Mouse (Mus musculus) G1E (cell line): ENCODE measurements around the gene Olfr628. TPM values are rescaled to one million over a fixed set of nuclear protein-coding genes. Genes with fewer than 3 reads are reported as not detected.
"Not testable (repeated sequence)": the region's sequence is repeated elsewhere in the genome, so short reads cannot be mapped to it uniquely, and the experiment has no call there.

ENCODE experiments used
- ATAC-seq: 2 replicates; pipeline ENCODE4 v1.8.0; 2016; ENCODE audit warnings: mild to moderate bottlenecking; ENCODE audit not compliant: insufficient number of reproducible peaks, poor library complexity, low FRiP score, severe bottlenecking; ENCODE audit errors: extremely low read depth
- DNase-seq: peaks from one replicate; pipeline ENCODE4 v3.0.0; 2012; ENCODE audit warnings: low spot score
- H3K27me3 ChIP-seq: 2 replicates; pipeline ENCODE4 v1.6.1; 2012; ENCODE audit warnings: mild to moderate bottlenecking, low read length, inconsistent platforms; ENCODE audit not compliant: insufficient read depth
- H3K36me3 ChIP-seq: replicated peaks from 2 replicates; pipeline ENCODE3; 2012; ENCODE audit warnings: mild to moderate bottlenecking, inconsistent platforms
- H3K4me1 ChIP-seq: 2 replicates; pipeline ENCODE4 v1.6.1; 2012; ENCODE audit warnings: low read depth, low read length, inconsistent platforms, mixed read lengths; ENCODE audit not compliant: insufficient read depth
- H3K4me3 ChIP-seq: 2 replicates; pipeline ENCODE4 v1.5.1; 2012; ENCODE audit warnings: low read depth, mild to moderate bottlenecking, inconsistent platforms, low read length, moderate library complexity, mixed read lengths
- H3K9me3 ChIP-seq: replicated peaks from 2 replicates; pipeline ENCODE4 v1.6.1; 2012; ENCODE audit warnings: inconsistent platforms
- CTCF ChIP-seq: IDR thresholded peaks from 2 replicates; pipeline ENCODE4 v1.5.1; 2012; ENCODE audit warnings: low read depth, low read length, inconsistent platforms, mixed read lengths
- GATA1 ChIP-seq: IDR thresholded peaks from 2 replicates; pipeline ENCODE4 v1.6.1; 2012; ENCODE audit warnings: borderline replicate concordance, low read length, inconsistent platforms, mixed read lengths
- GATA2 ChIP-seq: IDR thresholded peaks from 2 replicates; pipeline ENCODE4 v1.6.1; 2012; ENCODE audit warnings: low read depth, low read length, inconsistent platforms, borderline replicate concordance
- POLR2AphosphoS5 ChIP-seq: IDR thresholded peaks from 2 replicates; pipeline ENCODE4 v1.6.1; 2012; ENCODE audit warnings: low read depth, low read length, inconsistent platforms; ENCODE audit not compliant: insufficient replicate concordance
- TAL1 ChIP-seq: conservative IDR thresholded peaks from 2 replicates; pipeline ENCODE4 v1.6.1; 2012; ENCODE audit warnings: low read depth, low read length, inconsistent platforms, mixed read lengths
- polyA plus RNA-seq: library from polyadenylated mRNA; stranded (reverse); fragments of >175 nt; gene quantifications from 2 replicates; pipeline ENCODE4 v1.2.3, GENCODE M21; 2012
- total RNA-seq, 2 experiments: library from RNA; stranded (forward) in 1 of 2; stranded (reverse) in 1 of 2; fragments of 200-1000 nt in 1 of 2; fragments of >200 nt in 1 of 2; fragmentation: Nextera tagmentation in 1 of 2; gene quantifications; 2 replicates each; pipeline ENCODE4 v1.2.3; 2014 to 2017

Gene Olfr628
- total RNA-seq (2014; fragmentation: Nextera tagmentation) (not detected in 2 replicates), total RNA-seq (2017) (0.33 TPM in 1 of 2 replicates, not detected in the other), polyA plus RNA-seq (not detected in 2 replicates)

GRCm38 (mm10) chr7:103730074-103730473 lies at the start of gene Olfr628:
Gene Olfr628 (plus strand): TSS chr7:103730374.
- TF ChIP-seq TAL1: no peak
- no peak for TF ChIP-seq GATA1
- no peak for TF ChIP-seq POLR2AphosphoS5
- ATAC-seq (no peak), DNase-seq (no peak)
- Histone ChIP-seq H3K4me1 (no peaks in the 10 kb centered on the region), H3K9me3 (no peaks in the 10 kb centered on the region), H3K36me3 (no peaks in the 10 kb centered on the region), H3K27me3 (no peaks in the 10 kb centered on the region), H3K4me3 (no peak within 1 kb of the TSS)

GRCm38 (mm10) chr7:103682420-103682819 lies 47.8 kb upstream of the Olfr628 start, which contains the start of gene Olfr625-ps1:
Gene Olfr625-ps1 (plus strand): TSS chr7:103682720.
- TF ChIP-seq GATA1 (no peak), TAL1 (no peak), POLR2AphosphoS5 (no peak), GATA2 (no peak), CTCF (no peak)
- no peak for ATAC-seq
- DNase-seq: no peak

DNA sequence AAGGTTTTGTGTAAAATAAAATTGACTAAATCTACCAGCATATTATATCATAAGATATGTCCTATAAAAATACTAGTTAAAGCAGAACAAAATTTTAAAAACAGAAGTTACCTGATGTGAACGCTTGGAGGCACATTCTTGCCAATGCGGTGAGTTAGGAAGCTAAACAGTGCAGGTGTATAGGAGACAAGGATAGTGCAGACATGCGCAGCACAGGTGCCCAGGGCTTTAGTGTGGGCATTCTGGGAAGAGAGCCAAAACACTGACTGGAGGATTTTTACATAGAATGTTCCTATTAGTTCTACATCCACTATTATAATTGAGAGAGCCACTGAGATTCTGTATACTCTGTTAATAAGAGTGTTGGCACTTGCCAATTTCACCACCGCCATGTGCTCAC lies 30.7 kb upstream of the Olfr628 start:
- H3K36me3 ChIP-seq: no peaks in the 10 kb centered on the region
- no peak for TF ChIP-seq GATA1
- TF ChIP-seq POLR2AphosphoS5: no peak
- no peak for TF ChIP-seq GATA2
- TF ChIP-seq CTCF: no peak
- TF ChIP-seq TAL1: no peak
- H3K9me3 ChIP-seq: no peaks in the 10 kb centered on the region
- no peaks in the 10 kb centered on the region for H3K4me1 ChIP-seq
- DNase-seq (no peak), ATAC-seq (no peak)
- no peak overlapping the region for H3K4me3 ChIP-seq
- no peaks in the 10 kb centered on the region for H3K27me3 ChIP-seq

More at GRCm38 (mm10) chr7:103682420-103682819, 47.8 kb upstream of the Olfr628 start, which contains the start of gene Olfr625-ps1:
- no peak within 1 kb of the TSS for H3K4me3 ChIP-seq
- H3K36me3 ChIP-seq: no peaks in the 10 kb centered on the region
- no peaks in the 10 kb centered on the region for H3K4me1 ChIP-seq
- no peaks in the 10 kb centered on the region for H3K9me3 ChIP-seq
- H3K27me3 ChIP-seq: no peaks in the 10 kb centered on the region

DNA sequence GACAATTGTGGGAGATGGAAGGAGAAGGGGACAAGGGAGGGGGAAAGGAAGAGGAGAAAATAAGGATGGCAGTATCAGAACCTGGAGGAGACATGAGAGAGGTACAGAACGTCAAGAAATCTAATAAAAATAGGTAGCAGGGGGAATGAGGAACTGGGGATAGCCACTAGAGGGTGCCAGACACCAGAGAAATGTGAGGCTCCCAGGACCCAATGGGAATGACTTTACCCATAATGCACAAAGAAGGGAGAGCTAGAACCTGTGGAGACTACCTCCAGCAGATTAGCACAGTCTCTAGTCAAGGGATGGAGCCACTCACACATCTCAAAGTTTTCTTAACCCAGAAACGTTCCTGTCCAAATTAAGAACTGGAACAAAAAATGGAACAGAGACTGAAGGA lies 18.1 kb upstream of the Olfr628 start:
- Histone ChIP-seq H3K36me3 (no peaks in the 10 kb centered on the region), H3K9me3 (no peaks in the 10 kb centered on the region), H3K4me1 (no peaks in the 10 kb centered on the region), H3K27me3 (no peaks in the 10 kb centered on the region), H3K4me3 (no peak overlapping the region)
- ATAC-seq (no peak), DNase-seq (no peak)
- TF ChIP-seq POLR2AphosphoS5 (no peak), GATA2 (no peak), TAL1 (no peak), GATA1 (no peak), CTCF (no peak)

DNA sequence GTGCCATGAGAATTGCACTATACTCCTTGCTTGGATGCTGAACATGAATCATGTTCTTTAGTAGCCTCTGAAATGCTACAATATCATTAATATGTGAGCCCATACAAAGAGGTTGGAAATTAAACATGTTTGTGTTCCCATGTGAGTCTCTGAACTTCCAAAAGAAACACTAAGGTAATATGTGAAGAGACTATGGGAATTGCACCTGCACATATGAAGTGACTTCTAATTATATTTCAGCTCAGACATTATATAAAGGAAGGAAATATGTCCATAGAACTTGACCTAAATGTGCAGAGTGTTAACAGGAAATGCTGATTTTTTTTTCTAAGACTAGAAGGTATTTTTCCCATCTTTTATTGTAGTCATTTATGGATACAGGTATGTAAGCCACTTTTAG lies 15.8 kb upstream of the Olfr628 start, which contains the start of gene Olfr243:
Gene Olfr243 (plus strand): TSS at position 301 of the 400 bp plus-strand sequence.
- DNase-seq: no peak
- no peaks in the 10 kb centered on the region for H3K27me3 ChIP-seq
- no peak for ATAC-seq
- H3K4me1 ChIP-seq: no peaks in the 10 kb centered on the region
- no peak for TF ChIP-seq CTCF
- no peaks in the 10 kb centered on the region for H3K36me3 ChIP-seq
- no peak within 1 kb of the TSS for H3K4me3 ChIP-seq
- no peaks in the 10 kb centered on the region for H3K9me3 ChIP-seq

DNA sequence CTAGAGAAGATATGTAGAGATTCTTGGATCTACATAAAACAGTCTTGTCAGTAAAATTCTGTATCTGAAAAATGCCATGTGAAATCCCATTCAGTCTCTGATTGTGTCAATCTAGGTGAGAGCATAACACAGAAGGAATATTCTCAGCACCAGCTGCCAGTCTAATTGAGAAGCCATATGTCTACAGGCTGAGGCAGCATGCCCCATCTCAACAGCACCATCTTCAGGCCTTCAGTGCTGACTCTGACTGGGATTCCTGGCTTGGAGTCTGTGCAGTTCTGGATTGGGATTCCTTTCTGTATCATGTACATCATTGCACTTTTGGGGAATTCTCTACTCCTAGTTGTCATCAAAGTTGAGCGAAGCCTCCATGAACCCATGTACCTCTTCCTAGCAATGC lies 13.8 kb upstream of the Olfr628 start:
- H3K9me3 ChIP-seq, ATAC-seq, H3K4me1 ChIP-seq, DNase-seq, H3K27me3 ChIP-seq, H3K36me3 ChIP-seq, H3K4me3 ChIP-seq: not testable (repeated sequence)

DNA sequence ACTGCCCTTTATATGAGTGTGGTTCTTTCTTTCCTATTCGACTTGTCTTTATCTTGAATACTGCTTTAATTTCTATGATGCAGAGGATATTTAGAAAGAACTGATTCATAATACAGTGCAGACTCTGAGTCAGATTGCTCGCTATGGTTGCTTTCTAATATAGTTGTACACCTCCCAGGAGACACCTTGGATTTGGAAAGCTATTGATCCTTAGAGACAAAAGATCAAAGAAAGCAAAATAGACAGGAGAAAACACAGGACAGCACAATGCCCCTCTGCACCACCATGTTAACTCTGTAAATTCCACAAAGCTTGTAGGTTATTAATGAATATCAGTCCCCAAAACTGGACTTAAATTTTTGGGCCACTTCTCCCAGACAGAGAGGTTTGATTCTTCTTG lies 14.7 kb downstream of the Olfr628 start, which contains the start of gene Olfr629:
Gene Olfr629 (minus strand): TSS at position 101 of the 400 bp plus-strand sequence.
- TF ChIP-seq TAL1: no peak
- TF ChIP-seq GATA1: no peak
- no peak for TF ChIP-seq GATA2
- no peak for TF ChIP-seq POLR2AphosphoS5
- TF ChIP-seq CTCF: no peak
- ATAC-seq: no peak
- H3K4me3 ChIP-seq: no peak within 1 kb of the TSS

More for the DNA sequence above, 14.7 kb downstream of the Olfr628 start, which contains the start of gene Olfr629:
- Histone ChIP-seq H3K27me3 (no peaks in the 10 kb centered on the region), H3K9me3 (no peaks in the 10 kb centered on the region), H3K4me1 (no peaks in the 10 kb centered on the region), H3K36me3 (no peaks in the 10 kb centered on the region)
- no peak for DNase-seq
